ENCODE assay signal across 34 mouse cellular contexts in genomic region chr17:47384064-47384463, GRCm38 (mm10). TPM values are rescaled to one million over a fixed set of nuclear protein-coding genes. Genes with fewer than 3 reads are reported as not detected.
DNase-seq lines count a peak whose midpoint lies in the region; ATAC-seq and TF ChIP-seq lines count a peak whose summit lies in the region.
"Had no signal": no experiment of that assay in that cellular context is flagged by ENCODE, and none has a peak within 500 bp of the region (broad histone marks: within the 10 kb centered on the region; RNA-seq: fewer than 3 reads in every experiment).

No protein-coding gene starts in this region.

- no peaks in the 10 kb centered on the region for H3K4me1 ChIP-seq in forebrain, postnatal 0 days (ENCODE audit: insufficient read depth)
- 0 out of 2 replicates have a peak, but pooled peaks cover 3% of the 10 kb centered on the region for H3K4me1 ChIP-seq in forebrain, embryonic 11.5 days (replicated peaks; ENCODE audit: control insufficient read depth, insufficient read depth, low read length)
- no peaks in the 10 kb centered on the region for H3K4me1 ChIP-seq in kidney, adult 2 months (ENCODE audit: control insufficient read depth, insufficient read depth, low read length)
- 0 out of 2 replicates have a peak, but pooled peaks cover 2% of the 10 kb centered on the region for H3K4me1 ChIP-seq in kidney, embryonic 14.5 days (ENCODE audit: control insufficient read depth, insufficient read depth, low read length)
- no peaks in the 10 kb centered on the region for H3K4me1 ChIP-seq in liver, postnatal 0 days (ENCODE audit: insufficient read depth)
- no peaks in the 10 kb centered on the region; the same call in 1 of the 2 replicates for H3K4me1 ChIP-seq in liver, embryonic 11.5 days (replicated peaks; ENCODE audit: control insufficient read depth, insufficient read depth, low read length)
- H3K4me1 ChIP-seq in MEL (ENCODE audit: control insufficient read depth in 1 of 2, insufficient read depth in 2 of 2, low read length in 2 of 2): no peaks in the 10 kb centered on the region
- H3K4me1 ChIP-seq: embryonic facial prominence, embryonic 15.5 days; limb, embryonic 13.5 days; neural tube, embryonic 13.5 days had no signal

- no peak for TF ChIP-seq POLR2A in kidney, adult 2 months (IDR thresholded peaks at IDR 0.05; ENCODE audit: low read depth, low read length)
- TF ChIP-seq POLR2A in MEL (IDR thresholded peaks at IDR 0.05; ENCODE audit: control insufficient read depth in 1 of 2, insufficient read depth in 1 of 2, low read depth in 1 of 2, low read length in 2 of 2, poor library complexity in 1 of 2): no peak

- WGBS in forebrain, postnatal 0 days: 90% methylated on average over 3 of the region's 3 CpGs
- WGBS in forebrain, embryonic 11.5 days: 89% methylated on average over 3 of the region's 3 CpGs
- 95% methylated on average over 3 of the region's 3 CpGs for WGBS in kidney, adult 2 months
- WGBS in kidney, embryonic 14.5 days: 86% methylated on average over 3 of the region's 3 CpGs
- 83% methylated on average over 3 of the region's 3 CpGs for WGBS in liver, postnatal 0 days (ENCODE audit: insufficient replicate concordance)
- 88% methylated on average over 3 of the region's 3 CpGs for WGBS in liver, embryonic 11.5 days

- no peak for DNase-seq in forebrain, postnatal 0 days
- DNase-seq in forebrain, embryonic 11.5 days (ENCODE audit: low spot score): no peak
- DNase-seq in kidney, adult 2 months: no peak
- no peak for DNase-seq in liver, postnatal 0 days
- no peak for DNase-seq in liver, embryonic 11.5 days (ENCODE audit: low spot score)
- peak; percentile 31 for DNase-seq in MEL (ENCODE audit: low read depth, low spot score)
- no peak for DNase-seq in cerebellum, adult 11-12 months
- DNase-seq: adrenal gland, adult 8-10 months; cerebellum, adult 9-10 months; gastrocnemius, postnatal 36 days; kidney, adult 11 months; kidney, postnatal 14 days; layer of hippocampus, postnatal 36 days; lung, adult 18-20 months; lung, postnatal 36 days; thymus, adult 18-20 months; thymus, postnatal 36 days had no signal

- no peak overlapping the region for H3K9ac ChIP-seq in forebrain, postnatal 0 days
- no peak overlapping the region for H3K9ac ChIP-seq in forebrain, embryonic 11.5 days (ENCODE audit: low read length)
- no peak overlapping the region for H3K9ac ChIP-seq in kidney, embryonic 14.5 days (ENCODE audit: low read depth, low read length)
- no peak overlapping the region for H3K9ac ChIP-seq in liver, postnatal 0 days (replicated peaks)
- H3K9ac ChIP-seq in liver, embryonic 11.5 days (ENCODE audit: low read depth, low read length): no peak overlapping the region
- H3K9ac ChIP-seq in MEL (ENCODE audit: control insufficient read depth, low read depth, low read length, poor library complexity, severe bottlenecking): no peak overlapping the region
- H3K9ac ChIP-seq: embryonic facial prominence, embryonic 15.5 days; limb, embryonic 13.5 days; midbrain, embryonic 15.5 days; neural tube, embryonic 13.5 days had no signal

- H3K27me3 ChIP-seq in forebrain, postnatal 0 days (ENCODE audit: insufficient read depth, low read length): no peaks in the 10 kb centered on the region
- H3K27me3 ChIP-seq in forebrain, embryonic 11.5 days (ENCODE audit: control insufficient read depth, insufficient read depth, low read length): no peaks in the 10 kb centered on the region
- no peaks in the 10 kb centered on the region for H3K27me3 ChIP-seq in kidney, adult 2 months (replicated peaks; ENCODE audit: control insufficient read depth, insufficient read depth, low read length)
- H3K27me3 ChIP-seq in kidney, embryonic 14.5 days (ENCODE audit: control insufficient read depth, insufficient read depth, low read length): no peaks in the 10 kb centered on the region
- no peaks in the 10 kb centered on the region for H3K27me3 ChIP-seq in liver, postnatal 0 days (ENCODE audit: insufficient read depth, low read length)
- no peaks in the 10 kb centered on the region for H3K27me3 ChIP-seq in liver, embryonic 11.5 days (replicated peaks; ENCODE audit: control insufficient read depth, insufficient read depth, low read length)
- no peaks in the 10 kb centered on the region for H3K27me3 ChIP-seq in MEL (ENCODE audit: control insufficient read depth in 1 of 2, insufficient read depth in 2 of 2, low read length in 2 of 2)
- H3K27me3 ChIP-seq: embryonic facial prominence, embryonic 15.5 days; midbrain, embryonic 15.5 days; neural tube, embryonic 13.5 days had no signal

- peak; percentile 10; the same call in 1 of the 2 replicates for TF ChIP-seq CTCF in forebrain, postnatal 0 days (IDR thresholded peaks at IDR 0.05; ENCODE audit: low read depth)
- TF ChIP-seq CTCF in kidney, adult 2 months (conservative IDR thresholded peaks at IDR 0.05; ENCODE audit: insufficient read depth, insufficient read length, low read depth, low read length): 0 out of 2 replicates have a peak, but pooled peaks have one; percentile 20
- peak; percentile 37; the same call in 1 of the 2 replicates for TF ChIP-seq CTCF in liver, postnatal 0 days (IDR thresholded peaks at IDR 0.05; ENCODE audit: low read depth)
- TF ChIP-seq CTCF in MEL (IDR thresholded peaks at IDR 0.05 in 2 of 3, conservative IDR thresholded peaks at IDR 0.05 in 1 of 3; ENCODE audit: control insufficient read depth in 1 of 3, insufficient read depth in 1 of 3, low read depth in 2 of 3, low read length in 3 of 3, poor library complexity in 1 of 3, severe bottlenecking in 1 of 3): peak; percentile 35 to 48 (median 40)

- H3K4me3 ChIP-seq in forebrain, postnatal 0 days (ENCODE audit: low read depth, low read length): no peak overlapping the region
- no peak overlapping the region for H3K4me3 ChIP-seq in forebrain, embryonic 11.5 days (ENCODE audit: low read depth, low read length)
- no peak overlapping the region for H3K4me3 ChIP-seq in kidney, adult 2 months (ENCODE audit: insufficient read depth, low read depth, low read length)
- no peak overlapping the region for H3K4me3 ChIP-seq in kidney, embryonic 14.5 days (ENCODE audit: low read length)
- H3K4me3 ChIP-seq in liver, postnatal 0 days (ENCODE audit: low read depth, low read length): no peak overlapping the region
- H3K4me3 ChIP-seq in liver, embryonic 11.5 days (ENCODE audit: low read depth, low read length): no peak overlapping the region
- no peak overlapping the region for H3K4me3 ChIP-seq in MEL (ENCODE audit: control insufficient read depth in 1 of 2, insufficient read depth in 1 of 2, low read depth in 2 of 2, low read length in 2 of 2)
- H3K4me3 ChIP-seq: embryonic facial prominence, embryonic 15.5 days; limb, embryonic 13.5 days; midbrain, embryonic 15.5 days; myocyte; neural tube, embryonic 13.5 days had no signal

- no peak overlapping the region for H3K4me2 ChIP-seq in forebrain, postnatal 0 days (ENCODE audit: low read depth)
- H3K4me2 ChIP-seq in forebrain, embryonic 11.5 days (ENCODE audit: low read depth, low read length, severe bottlenecking): no peak overlapping the region
- H3K4me2 ChIP-seq in kidney, embryonic 14.5 days (replicated peaks; ENCODE audit: low read depth, low read length): no peak overlapping the region
- H3K4me2 ChIP-seq in liver, postnatal 0 days (ENCODE audit: low read depth, low read length): no peak overlapping the region
- no peak overlapping the region for H3K4me2 ChIP-seq in liver, embryonic 11.5 days
- H3K4me2 ChIP-seq: embryonic facial prominence, embryonic 15.5 days; limb, embryonic 13.5 days; midbrain, embryonic 15.5 days; neural tube, embryonic 13.5 days had no signal

- H3K79me2 ChIP-seq in MEL (ENCODE audit: control insufficient read depth, insufficient read depth, low read length, poor library complexity): no peaks in the 10 kb centered on the region

- TF ChIP-seq RAD21 in MEL (IDR thresholded peaks at IDR 0.05; ENCODE audit: low read depth, low read length): no peak; the same call in 1 of the 2 replicates

- no peak for ATAC-seq in forebrain, postnatal 0 days
- no peak for ATAC-seq in forebrain, embryonic 11.5 days (replicated peaks; ENCODE audit: low FRiP score)
- no peak for ATAC-seq in kidney, embryonic 14.5 days (ENCODE audit: low FRiP score, low TSS enrichment)
- no peak for ATAC-seq in liver, postnatal 0 days
- ATAC-seq in liver, embryonic 11.5 days (replicated peaks; ENCODE audit: low FRiP score): no peak
- ATAC-seq: activated CD4-positive, CD25-positive, alpha-beta regulatory T cell, adult 4 months; forebrain, embryonic 16.5 days; hindbrain, embryonic 16.5 days; midbrain, embryonic 15.5 days had no signal

- H3K36me3 ChIP-seq in forebrain, postnatal 0 days (ENCODE audit: insufficient read depth): peaks cover 12% of the 10 kb centered on the region; the same call in 1 of the 2 replicates
- no peaks in the 10 kb centered on the region; the same call in 1 of the 2 replicates for H3K36me3 ChIP-seq in forebrain, embryonic 11.5 days (ENCODE audit: control insufficient read depth, insufficient read depth, low read length)
- H3K36me3 ChIP-seq in kidney, adult 2 months (ENCODE audit: control insufficient read depth, insufficient read depth, low read length): no peaks in the 10 kb centered on the region
- H3K36me3 ChIP-seq in kidney, embryonic 14.5 days (ENCODE audit: control insufficient read depth, insufficient read depth, low read length): peaks cover 21% of the 10 kb centered on the region
- H3K36me3 ChIP-seq in liver, postnatal 0 days (replicated peaks; ENCODE audit: insufficient read depth, low read length): peaks cover 11% of the 10 kb centered on the region; the same call in 1 of the 2 replicates
- peaks cover 6% of the 10 kb centered on the region; the same call in 1 of the 2 replicates for H3K36me3 ChIP-seq in liver, embryonic 11.5 days (ENCODE audit: control insufficient read depth, insufficient read depth, low read length)
- H3K36me3 ChIP-seq in MEL (ENCODE audit: control insufficient read depth in 1 of 2, insufficient read depth in 2 of 2, low read length in 2 of 2): no peaks in the 10 kb centered on the region

- no peak overlapping the region for H3K27ac ChIP-seq in forebrain, postnatal 0 days (ENCODE audit: low read depth, low read length)
- H3K27ac ChIP-seq in forebrain, embryonic 11.5 days (ENCODE audit: low read depth, low read length): no peak overlapping the region
- H3K27ac ChIP-seq in kidney, adult 2 months (ENCODE audit: insufficient read depth, low read depth, low read length): no peak overlapping the region
- H3K27ac ChIP-seq in kidney, embryonic 14.5 days (ENCODE audit: low read depth, low read length): no peak overlapping the region
- H3K27ac ChIP-seq in liver, postnatal 0 days (ENCODE audit: low read depth): no peak overlapping the region
- no peak overlapping the region for H3K27ac ChIP-seq in liver, embryonic 11.5 days (ENCODE audit: low read depth, low read length)
- H3K27ac ChIP-seq in MEL (ENCODE audit: control insufficient read depth, low read depth, low read length): no peak overlapping the region
- H3K27ac ChIP-seq: embryonic facial prominence, embryonic 15.5 days; limb, embryonic 13.5 days; midbrain, embryonic 15.5 days; neural tube, embryonic 13.5 days had no signal

- TF ChIP-seq EP300 in liver, postnatal 0 days (IDR thresholded peaks at IDR 0.05; ENCODE audit: low read depth): no peak
- TF ChIP-seq EP300 in MEL (IDR thresholded peaks at IDR 0.05; ENCODE audit: low read depth in 1 of 2, low read length in 2 of 2): no peak

- H3K9me3 ChIP-seq in forebrain, postnatal 0 days (ENCODE audit: low read length): no peaks in the 10 kb centered on the region
- H3K9me3 ChIP-seq in forebrain, embryonic 11.5 days (ENCODE audit: control insufficient read depth, low read length): no peaks in the 10 kb centered on the region; the same call in 1 of the 2 replicates
- peaks cover 2% of the 10 kb centered on the region; the same call in 1 of the 2 replicates for H3K9me3 ChIP-seq in kidney, embryonic 14.5 days (ENCODE audit: control insufficient read depth, low read length)
- H3K9me3 ChIP-seq in liver, postnatal 0 days (ENCODE audit: low read length): no peaks in the 10 kb centered on the region
- no peaks in the 10 kb centered on the region; the same call in 1 of the 2 replicates for H3K9me3 ChIP-seq in liver, embryonic 11.5 days (ENCODE audit: control insufficient read depth, low read length)
- no peaks in the 10 kb centered on the region for H3K9me3 ChIP-seq in MEL (replicated peaks; ENCODE audit: insufficient read depth, low read length)
- H3K9me3 ChIP-seq: embryonic facial prominence, embryonic 15.5 days; limb, embryonic 13.5 days; midbrain, embryonic 15.5 days; neural tube, embryonic 13.5 days had no signal

RNA-seq across cellular contexts. Expression of gene Guca1b, which starts 1.1 kb away (rescaled TPM):
- total RNA-seq in forebrain, postnatal 0 days (2014; rRNA removed): 0.15 and 0.33 TPM in 2 replicates
- polyA plus RNA-seq in forebrain, postnatal 0 days (2015; fragmentation: Nextera tagmentation; extraction: Ambion mirVana): 0.18 TPM in 1 of 2 replicates, not detected in the other
- 0.48 and 0.75 TPM in 2 replicates for polyA plus RNA-seq in forebrain, embryonic 11.5 days (2014; fragmentation: Nextera tagmentation; extraction: Ambion mirVana)
- polyA plus RNA-seq in kidney, adult 2 months (2012; rRNA removed): 0.91 and 0.95 TPM in 2 replicates
- 0.46 and 0.57 TPM in 2 replicates for polyA plus RNA-seq in kidney, embryonic 14.5 days (2014; fragmentation: Nextera tagmentation; extraction: Ambion mirVana)
- polyA plus RNA-seq in liver, postnatal 0 days (2015; fragmentation: Nextera tagmentation; extraction: Ambion mirVana): 0.11 and 0.13 TPM in 2 replicates
- polyA plus RNA-seq in liver, embryonic 11.5 days (2014; fragmentation: Nextera tagmentation; extraction: Ambion mirVana): 0.43 and 0.60 TPM in 2 replicates
- total RNA-seq in MEL (2012; rRNA removed): 0.85 and 1.3 TPM in 2 replicates
- polyA plus RNA-seq in MEL (2012; ENCODE audit: insufficient read depth in 1 of 2, insufficient read length in 2 of 2, low read depth in 1 of 2, low replicate concordance in 2 of 2, missing spikeins in 1 of 2): 1 to 10 TPM in 1 of 2 experiments, not detected in 1; 3.1 TPM
- total RNA-seq: common myeloid progenitor, adult 5-6 weeks; G1E; hematopoietic stem cell, adult 5-6 weeks had no signal
- polyA plus RNA-seq: G1E had no signal

RNA-seq across cellular contexts. Expression of gene Mrps10, which starts 15.4 kb away (rescaled TPM):
- total RNA-seq in forebrain, postnatal 0 days (2014; rRNA removed): 28.6 and 42.4 TPM in 2 replicates
- polyA plus RNA-seq in forebrain, postnatal 0 days (2015; fragmentation: Nextera tagmentation; extraction: Ambion mirVana): 75.0 and 83.5 TPM in 2 replicates
- 67.2 and 71.4 TPM in 2 replicates for polyA plus RNA-seq in forebrain, embryonic 11.5 days (2014; fragmentation: Nextera tagmentation; extraction: Ambion mirVana)
- polyA plus RNA-seq in kidney, adult 2 months (2012; rRNA removed): 28.5 and 30.8 TPM in 2 replicates
- 91.2 and 98.2 TPM in 2 replicates for polyA plus RNA-seq in kidney, embryonic 14.5 days (2014; fragmentation: Nextera tagmentation; extraction: Ambion mirVana)
- 46.6 and 47.5 TPM in 2 replicates for polyA plus RNA-seq in liver, postnatal 0 days (2015; fragmentation: Nextera tagmentation; extraction: Ambion mirVana)
- polyA plus RNA-seq in liver, embryonic 11.5 days (2014; fragmentation: Nextera tagmentation; extraction: Ambion mirVana): 105 and 114 TPM in 2 replicates
- 75.2 and 78.9 TPM in 2 replicates for total RNA-seq in MEL (2012; rRNA removed)
- 100 to 1,000 TPM; 107 to 442 TPM for polyA plus RNA-seq in MEL (2012; ENCODE audit: insufficient read depth in 1 of 2, insufficient read length in 2 of 2, low read depth in 1 of 2, low replicate concordance in 2 of 2, missing spikeins in 1 of 2)

RNA-seq across cellular contexts. Expression of gene Guca1a, which starts 16.3 kb away (rescaled TPM):
- 0.23 TPM in 1 of 2 replicates, not detected in the other for total RNA-seq in forebrain, postnatal 0 days (2014; rRNA removed)
- 0.33 and 0.59 TPM in 2 replicates for polyA plus RNA-seq in forebrain, postnatal 0 days (2015; fragmentation: Nextera tagmentation; extraction: Ambion mirVana)
- polyA plus RNA-seq in forebrain, embryonic 11.5 days (2014; fragmentation: Nextera tagmentation; extraction: Ambion mirVana): 0.75 and 1.3 TPM in 2 replicates
- 0.91 and 1.4 TPM in 2 replicates for polyA plus RNA-seq in kidney, adult 2 months (2012; rRNA removed)
- 2.4 and 2.8 TPM in 2 replicates for polyA plus RNA-seq in kidney, embryonic 14.5 days (2014; fragmentation: Nextera tagmentation; extraction: Ambion mirVana)
- polyA plus RNA-seq in liver, postnatal 0 days (2015; fragmentation: Nextera tagmentation; extraction: Ambion mirVana): 1.5 TPM in 2 replicates
- polyA plus RNA-seq in liver, embryonic 11.5 days (2014; fragmentation: Nextera tagmentation; extraction: Ambion mirVana): 1.0 and 1.6 TPM in 2 replicates
- 1.5 and 2.3 TPM in 2 replicates for total RNA-seq in MEL (2012; rRNA removed)
- polyA plus RNA-seq in MEL (2012; ENCODE audit: insufficient read depth in 1 of 2, insufficient read length in 2 of 2, low read depth in 1 of 2, low replicate concordance in 2 of 2, missing spikeins in 1 of 2): 1 to 10 TPM in 1 of 2 experiments, not detected in 1; 3.2 TPM
- total RNA-seq: G1E; gastrocnemius, postnatal 36 days; layer of hippocampus, postnatal 36 days; megakaryocyte-erythroid progenitor cell, adult 5-6 weeks had no signal
- polyA plus RNA-seq: activated CD4-positive, CD25-positive, alpha-beta regulatory T cell, adult 4 months; forebrain, embryonic 16.5 days had no signal

RNA-seq across cellular contexts. Expression of gene AI661453, which starts 52.4 kb away (rescaled TPM):
- total RNA-seq in forebrain, postnatal 0 days (2014; rRNA removed): 0.05 and 0.08 TPM in 2 replicates
- 0.22 TPM in 1 of 2 replicates, not detected in the other for polyA plus RNA-seq in forebrain, postnatal 0 days (2015; fragmentation: Nextera tagmentation; extraction: Ambion mirVana)
- polyA plus RNA-seq in forebrain, embryonic 11.5 days (2014; fragmentation: Nextera tagmentation; extraction: Ambion mirVana): 0.27 and 0.31 TPM in 2 replicates
- polyA plus RNA-seq in kidney, adult 2 months (2012; rRNA removed): 7.9 and 9.7 TPM in 2 replicates
- 1.6 and 2.1 TPM in 2 replicates for polyA plus RNA-seq in kidney, embryonic 14.5 days (2014; fragmentation: Nextera tagmentation; extraction: Ambion mirVana)
- polyA plus RNA-seq in liver, postnatal 0 days (2015; fragmentation: Nextera tagmentation; extraction: Ambion mirVana): 1.0 and 1.6 TPM in 2 replicates
- polyA plus RNA-seq in liver, embryonic 11.5 days (2014; fragmentation: Nextera tagmentation; extraction: Ambion mirVana): 0.22 and 0.23 TPM in 2 replicates
- total RNA-seq in MEL (2012; rRNA removed): not detected in 2 replicates
- polyA plus RNA-seq in MEL (2012; ENCODE audit: insufficient read depth in 1 of 2, insufficient read length in 2 of 2, low read depth in 1 of 2, low replicate concordance in 2 of 2, missing spikeins in 1 of 2): not detected

RNA-seq across cellular contexts. Expression of gene 1700001C19Rik, which starts 53.1 kb away (rescaled TPM):
- 0.14 and 0.31 TPM in 2 replicates for total RNA-seq in forebrain, postnatal 0 days (2014; rRNA removed)
- 0.33 and 0.35 TPM in 2 replicates for polyA plus RNA-seq in forebrain, postnatal 0 days (2015; fragmentation: Nextera tagmentation; extraction: Ambion mirVana)
- polyA plus RNA-seq in forebrain, embryonic 11.5 days (2014; fragmentation: Nextera tagmentation; extraction: Ambion mirVana): 0.40 TPM in 1 of 2 replicates, not detected in the other
- polyA plus RNA-seq in kidney, adult 2 months (2012; rRNA removed): 0.09 and 0.23 TPM in 2 replicates
- 0.39 TPM in 1 of 2 replicates, not detected in the other for polyA plus RNA-seq in kidney, embryonic 14.5 days (2014; fragmentation: Nextera tagmentation; extraction: Ambion mirVana)
- 7.5 and 7.8 TPM in 2 replicates for polyA plus RNA-seq in liver, postnatal 0 days (2015; fragmentation: Nextera tagmentation; extraction: Ambion mirVana)
- 0.52 and 0.96 TPM in 2 replicates for polyA plus RNA-seq in liver, embryonic 11.5 days (2014; fragmentation: Nextera tagmentation; extraction: Ambion mirVana)
- not detected in 2 replicates for total RNA-seq in MEL (2012; rRNA removed)
- polyA plus RNA-seq in MEL (2012; ENCODE audit: insufficient read depth in 1 of 2, insufficient read length in 2 of 2, low read depth in 1 of 2, low replicate concordance in 2 of 2, missing spikeins in 1 of 2): not detected
- total RNA-seq: common myeloid progenitor, adult 5-6 weeks; G1E; gastrocnemius, postnatal 36 days; heart, adult 8-10 months; layer of hippocampus, adult 18-20 months; layer of hippocampus, postnatal 36 days; left cerebral cortex, postnatal 14 days; megakaryocyte-erythroid progenitor cell, adult 5-6 weeks had no signal
- polyA plus RNA-seq: activated CD4-positive, CD25-positive, alpha-beta regulatory T cell, adult 4 months; G1E; myocyte; spleen, adult 2 months had no signal
